Comparison of ENCODE assay signal across 8 mouse cellular contexts in the genomic region with DNA sequence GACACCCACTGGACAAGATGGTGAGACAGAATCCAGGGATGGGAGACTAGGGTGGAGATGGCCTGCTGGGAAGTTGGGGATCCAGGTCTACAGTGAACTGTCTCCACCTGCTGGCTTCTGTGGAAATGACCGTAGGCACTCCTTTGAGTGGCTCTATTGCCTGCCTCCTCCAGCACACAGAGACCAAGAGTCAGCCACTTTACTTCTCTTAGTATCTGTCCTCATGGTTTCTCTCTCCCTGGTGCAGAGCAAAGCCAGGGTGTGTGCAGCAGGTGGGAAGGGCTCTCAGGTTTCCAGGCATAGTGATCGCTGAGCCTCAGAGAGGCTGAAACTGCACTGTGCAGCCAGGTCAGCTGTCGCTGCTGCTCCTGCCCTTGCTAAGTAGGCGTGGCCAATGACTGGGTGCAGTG. TPM values are rescaled to one million over a fixed set of nuclear protein-coding genes. Genes with fewer than 3 reads are reported as not detected.
DNase-seq lines count a peak whose midpoint lies in the region; ATAC-seq and TF ChIP-seq lines count a peak whose summit lies in the region.

No protein-coding gene starts in this region.

- no peak overlapping the region for H3K27ac ChIP-seq in testis, adult 2 months (ENCODE audit: control insufficient read depth, insufficient read depth, low read depth, low read length)
- H3K27ac ChIP-seq in kidney, embryonic 14.5 days (ENCODE audit: low read depth, low read length), result no peak overlapping the region

- H3K4me1 ChIP-seq in testis, adult 2 months (ENCODE audit: control insufficient read depth, insufficient read depth, low read length), result no peaks in the 10 kb centered on the region
- no peaks in the 10 kb centered on the region for H3K4me1 ChIP-seq in kidney, embryonic 14.5 days (ENCODE audit: control insufficient read depth, insufficient read depth, low read length)

- peak; percentile 50 for DNase-seq in gastrocnemius, adult 18-20 months (ENCODE audit: low spot score)
- no peak for DNase-seq in gastrocnemius, adult 8-10 months (ENCODE audit: low spot score in 2 of 2)
- no peak for DNase-seq in testis, postnatal 14 days (ENCODE audit: low spot score)
- peak; percentile 75 for DNase-seq in embryo, embryonic 10 days (ENCODE audit: low spot score)
- peak; percentile 54 for DNase-seq in lung, postnatal 36 days
- no peak for DNase-seq in urinary bladder, postnatal 10 days (ENCODE audit: low spot score)

- no peak overlapping the region for H3K4me3 ChIP-seq in testis, adult 2 months (ENCODE audit: control insufficient read depth, low read depth, low read length)
- no peak overlapping the region for H3K4me3 ChIP-seq in kidney, embryonic 14.5 days (ENCODE audit: low read length)

- no peaks in the 10 kb centered on the region for H3K27me3 ChIP-seq in testis, adult 2 months (ENCODE audit: control insufficient read depth, insufficient read depth, low read length)
- no peaks in the 10 kb centered on the region for H3K27me3 ChIP-seq in kidney, embryonic 14.5 days (ENCODE audit: control insufficient read depth, insufficient read depth, low read length)

- H3K4me2 ChIP-seq in kidney, embryonic 14.5 days (replicated peaks; ENCODE audit: low read depth, low read length), result no peak overlapping the region

- H3K9ac ChIP-seq in kidney, embryonic 14.5 days (ENCODE audit: low read depth, low read length), result no peak overlapping the region

- H3K36me3 ChIP-seq in testis, adult 2 months (ENCODE audit: control insufficient read depth, insufficient read depth, low read length), result peaks cover 6% of the 10 kb centered on the region
- H3K36me3 ChIP-seq in kidney, embryonic 14.5 days (ENCODE audit: control insufficient read depth, insufficient read depth, low read length), result peaks cover 43% of the 10 kb centered on the region

- H3K9me3 ChIP-seq in kidney, embryonic 14.5 days (ENCODE audit: control insufficient read depth, low read length), result no peaks in the 10 kb centered on the region

- 62% methylated on average over 4 of the region's 4 CpGs for WGBS in kidney, embryonic 14.5 days

- no peak for TF ChIP-seq POLR2A in testis, adult 2 months (IDR thresholded peaks at IDR 0.05; ENCODE audit: control insufficient read depth, low read depth, low read length)

- ATAC-seq in kidney, embryonic 14.5 days (ENCODE audit: low FRiP score, low TSS enrichment), result peak; percentile 57

- TF ChIP-seq CTCF in testis, adult 2 months (IDR thresholded peaks at IDR 0.05; ENCODE audit: control insufficient read depth, insufficient read depth, insufficient replicate concordance, low read depth, low read length), result peak; percentile 53; the same call in 1 of the 2 replicates

RNA-seq across cellular contexts. Expression of a gene that starts 6.5 kb away (rescaled TPM):
- total RNA-seq in gastrocnemius, adult 18-20 months (2021), result 1 to 10 TPM; 7.7 to 8.7 TPM
- total RNA-seq in gastrocnemius, adult 8-10 months (2022), result 1 to 10 TPM; 8.6 to 9.6 (median 9.3) TPM
- 25.3 and 27.4 TPM in 2 replicates for polyA plus RNA-seq in testis, adult 2 months (2012; rRNA removed)
- polyA plus RNA-seq in kidney, embryonic 14.5 days (2014; fragmentation: Nextera tagmentation; extraction: Ambion mirVana), result 16.0 and 26.0 TPM in 2 replicates

RNA-seq across cellular contexts. Expression of a gene that starts 26.9 kb away (rescaled TPM):
- total RNA-seq in gastrocnemius, adult 18-20 months (2021), result 1 to 10 TPM; 1.2 to 1.4 TPM
- 1 to 10 TPM in 3 of 4 experiments, under 1 TPM in 1; 0.73 to 1.3 (median 1.1) TPM for total RNA-seq in gastrocnemius, adult 8-10 months (2022)
- polyA plus RNA-seq in testis, adult 2 months (2012; rRNA removed), result 3.8 and 4.6 TPM in 2 replicates
- 5.0 and 5.3 TPM in 2 replicates for polyA plus RNA-seq in kidney, embryonic 14.5 days (2014; fragmentation: Nextera tagmentation; extraction: Ambion mirVana)

Comparison
In these comparisons a context has a peak if more than half of its experiments do, and no peak if none do; other contexts are left out.
1. DNase-seq: peak in gastrocnemius, adult 18-20 months (single experiment), embryo, embryonic 10 days (single experiment) and lung, postnatal 36 days (single experiment); none in gastrocnemius, adult 8-10 months (0 of 2), testis, postnatal 14 days (single experiment) and urinary bladder, postnatal 10 days (single experiment).